Mouse (Mus musculus) hindbrain, embryonic 14.5 days (tissue): ENCODE measurements around the gene Slc25a19. TPM values are rescaled to one million over a fixed set of nuclear protein-coding genes. Genes with fewer than 3 reads are reported as not detected.

ENCODE experiments used
- ATAC-seq: fragments of 200-750 bp; cut with Nextera tagmentation; 2 replicates; pipeline ENCODE4 v1.8.0; 2017; ENCODE audit warnings: moderate number of reproducible peaks, mild to moderate bottlenecking, moderate TSS enrichment, moderate library complexity; ENCODE audit not compliant: low FRiP score
- DNase-seq: peaks from one replicate; pipeline ENCODE4 v3.0.0-alpha.2; 2015; ENCODE audit warnings: low spot score
- H3K27ac ChIP-seq: fragments of 300-500 bp; sonication (generic); 2 replicates; pipeline ENCODE4 v1.5.1; 2014; ENCODE audit warnings: mild to moderate bottlenecking, moderate library complexity
- H3K27me3 ChIP-seq: fragments of 300-500 bp; sonication (generic); 2 replicates; pipeline ENCODE4 v1.6.1; 2014; ENCODE audit warnings: mild to moderate bottlenecking, low read length, mixed read lengths; ENCODE audit not compliant: control insufficient read depth, insufficient read depth
- H3K36me3 ChIP-seq: fragments of 300-500 bp; sonication (generic); replicated peaks from 2 replicates; pipeline ENCODE4 v1.6.1; 2014; ENCODE audit not compliant: control insufficient read depth, insufficient read depth
- H3K4me1 ChIP-seq: fragments of 300-500 bp; sonication (generic); replicated peaks from 2 replicates; pipeline ENCODE4 v1.6.1; 2014; ENCODE audit warnings: antibody characterized with exemption, low read length, mixed read lengths; ENCODE audit not compliant: control insufficient read depth, insufficient read depth
- H3K4me2 ChIP-seq: fragments of 300-500 bp; sonication (generic); replicated peaks from 2 replicates; pipeline ENCODE4 v1.6.1; 2014; ENCODE audit warnings: mild to moderate bottlenecking, moderate library complexity
- H3K4me3 ChIP-seq: fragments of 300-500 bp; sonication (generic); replicated peaks from 2 replicates; pipeline ENCODE4 v1.5.1; 2014; ENCODE audit warnings: mild to moderate bottlenecking, low read length
- H3K9ac ChIP-seq: fragments of 300-500 bp; sonication (generic); 2 replicates; pipeline ENCODE4 v1.6.1; 2014
- H3K9me3 ChIP-seq: fragments of 300-500 bp; sonication (generic); 2 replicates; pipeline ENCODE4 v1.6.1; 2016; ENCODE audit warnings: low read length; ENCODE audit not compliant: control insufficient read depth
- WGBS: fragments of 180-500 bp; shearing (Covaris S2); extraction: QIAGEN DNeasy Blood & Tissue Kit; methylation state at CpG from one replicate; pipeline ENCODE4 v1.1.7; 2014; 5-methylcytosine and 5-hydroxymethylcytosine counted together
- polyA plus RNA-seq: library from polyadenylated mRNA; unstranded; fragments of >200 nt; fragmentation: Nextera tagmentation; extraction: Ambion mirVana; gene quantifications from 2 replicates; pipeline ENCODE4 v1.2.1, GENCODE M21; 2014

Gene Slc25a19
- polyA plus RNA-seq, 1 experiment from 2014 or later = 37.8 TPM

DNA sequence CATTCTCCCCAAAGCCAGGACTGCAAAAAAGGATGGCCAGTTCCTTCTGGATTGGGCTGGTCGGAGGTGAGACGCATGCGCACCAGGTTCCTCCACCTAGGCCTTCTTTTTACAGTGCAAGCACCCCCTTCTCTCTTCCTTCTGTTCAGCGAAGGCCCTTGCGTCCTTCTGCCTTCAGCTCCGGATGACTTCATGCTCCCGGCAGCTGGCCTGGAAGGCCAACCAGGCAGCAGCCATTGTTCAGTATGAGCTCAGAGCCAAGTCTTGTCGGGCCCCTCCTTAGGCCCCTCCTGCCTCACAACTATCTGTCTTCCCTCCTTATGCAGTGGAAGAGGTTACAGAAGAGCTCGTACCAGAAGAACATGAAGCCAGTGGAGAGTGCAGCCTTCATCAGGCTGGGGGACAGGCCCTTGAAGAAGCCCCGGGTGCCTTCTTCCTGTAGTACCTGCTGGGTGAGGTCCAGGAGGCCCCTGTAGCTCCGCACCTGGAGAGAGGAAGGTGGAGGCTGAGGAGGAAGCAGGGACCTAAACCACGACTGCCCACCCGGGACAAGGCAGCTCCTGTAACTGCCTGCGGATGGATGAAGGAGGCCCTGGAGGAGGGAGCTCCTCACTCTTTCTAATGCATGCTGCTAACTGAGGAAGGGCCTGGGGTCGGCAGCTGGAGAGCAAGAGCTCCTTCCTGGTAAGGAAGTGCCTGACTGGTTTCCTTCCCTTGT is 12.8 kb downstream of the Slc25a19 start:
- no peak for DNase-seq
- 0 out of 2 replicates have a peak, but pooled peaks cover 5% of the 10 kb centered on the region for H3K4me1 ChIP-seq
- no peak for ATAC-seq

DNA sequence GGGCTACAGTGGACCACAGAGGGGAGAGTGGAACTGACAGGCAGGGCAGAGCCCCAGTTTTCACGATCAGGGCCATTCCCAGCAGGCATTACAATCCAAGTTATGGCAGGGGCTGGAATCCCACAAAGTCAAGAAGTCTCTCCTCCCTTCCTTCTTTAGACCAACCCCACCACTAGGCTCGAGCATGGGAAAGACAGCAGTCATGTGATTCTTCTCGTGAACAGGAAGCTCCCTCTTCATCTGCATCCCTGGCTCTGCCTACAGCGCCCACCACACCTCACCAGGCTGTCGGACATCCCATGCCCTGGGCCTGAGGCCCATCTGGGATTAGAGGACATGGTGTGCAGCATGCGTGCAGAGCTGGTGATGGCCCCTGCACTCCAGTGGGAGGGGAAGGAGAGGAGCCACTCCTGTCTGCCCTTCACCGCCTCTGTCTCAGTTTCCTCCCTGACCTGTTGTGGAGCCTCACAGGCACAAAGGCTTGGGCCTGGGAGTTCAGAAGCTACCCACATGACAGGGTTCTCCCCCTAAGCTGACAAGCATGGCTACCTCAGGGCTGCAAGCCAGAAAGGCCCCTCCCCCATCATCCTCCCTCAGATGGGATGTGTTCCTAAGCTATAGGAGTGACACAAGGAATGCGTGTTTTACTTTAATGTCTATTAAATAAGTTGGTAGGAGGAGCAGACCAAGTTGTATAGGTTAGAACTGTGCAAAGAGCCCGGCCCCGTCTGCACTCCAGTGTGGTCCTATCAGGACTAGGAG is 13.6 kb downstream of the Slc25a19 start:
- 0 out of 2 replicates have a peak, but pooled peaks cover 5% of the 10 kb centered on the region for H3K4me1 ChIP-seq
- no peak overlapping the region for H3K4me3 ChIP-seq
- no peak overlapping the region for H3K4me2 ChIP-seq
- peaks cover 36% of the 10 kb centered on the region for H3K36me3 ChIP-seq
- WGBS = 84% methylated on average over 10 of the region's 10 CpGs
- no peak overlapping the region for H3K9ac ChIP-seq
- DNase-seq (no peak), ATAC-seq (no peak)
- H3K9me3 ChIP-seq = no peaks in the 10 kb centered on the region
- H3K27me3 ChIP-seq = peaks cover 9% of the 10 kb centered on the region; the same call in 1 of the 2 replicates
- H3K27ac ChIP-seq = no peak overlapping the region

More for the DNA sequence above, 12.8 kb downstream of the Slc25a19 start:
- Histone ChIP-seq H3K27ac (no peak overlapping the region), H3K36me3 (peaks cover 43% of the 10 kb centered on the region), H3K9ac (no peak overlapping the region), H3K27me3 (peaks cover 9% of the 10 kb centered on the region; the same call in 1 of the 2 replicates), H3K9me3 (no peaks in the 10 kb centered on the region), H3K4me2 (no peak overlapping the region), H3K4me3 (no peak overlapping the region)
- WGBS = 84% methylated on average over 15 of the region's 15 CpGs

GRCm38 (mm10) chr11:115613138-115613945 is 14.8 kb downstream of the Slc25a19 start:
- 1% methylated on average over 16 of the region's 16 CpGs for WGBS
- DNase-seq = peak; percentile 34

GRCm38 (mm10) chr11:115612410-115613137 is 15.5 kb downstream of the Slc25a19 start, which contains the start of gene Mif4gd:
Gene Mif4gd (minus strand): TSS chr11:115612969.
- Histone ChIP-seq H3K9me3 (no peaks in the 10 kb centered on the region), H3K27me3 (peaks cover 9% of the 10 kb centered on the region; the same call in 1 of the 2 replicates), H3K4me2 (peak within 1 kb of the TSS; percentile 95), H3K9ac (peak within 1 kb of the TSS; percentile 72), H3K4me3 (peak within 1 kb of the TSS; percentile 67), H3K27ac (peak within 1 kb of the TSS; percentile 55), H3K4me1 (0 out of 2 replicates have a peak, but pooled peaks cover 5% of the 10 kb centered on the region), H3K36me3 (peaks cover 36% of the 10 kb centered on the region)
- DNase-seq (peak; percentile 83), ATAC-seq (peak; percentile 80)
- under 1% methylated on average over 41 of the region's 80 CpGs for WGBS

More at GRCm38 (mm10) chr11:115613138-115613945, 14.8 kb downstream of the Slc25a19 start:
- 0 out of 2 replicates have a peak, but pooled peaks cover 5% of the 10 kb centered on the region for H3K4me1 ChIP-seq
- no peaks in the 10 kb centered on the region for H3K9me3 ChIP-seq
- H3K9ac ChIP-seq = peak overlapping the region; percentile 72
- H3K27me3 ChIP-seq = peaks cover 9% of the 10 kb centered on the region; the same call in 1 of the 2 replicates
- H3K27ac ChIP-seq = no peak overlapping the region
- no peak for ATAC-seq
- peaks cover 35% of the 10 kb centered on the region for H3K36me3 ChIP-seq
- H3K4me2 ChIP-seq = peak overlapping the region; percentile 95
- H3K4me3 ChIP-seq = peak overlapping the region; percentile 67

- 3% methylated on average over 13 of the region's 13 CpGs for WGBS
- DNase-seq (peak; percentile 63), ATAC-seq (peak; percentile 29; the same call in 1 of the 2 replicates)
- H3K27me3 ChIP-seq = peaks cover 9% of the 10 kb centered on the region; the same call in 1 of the 2 replicates
- peaks cover 36% of the 10 kb centered on the region for H3K36me3 ChIP-seq
- H3K4me1 ChIP-seq = 0 out of 2 replicates have a peak, but pooled peaks cover 5% of the 10 kb centered on the region
- no peaks in the 10 kb centered on the region for H3K9me3 ChIP-seq
- peak overlapping the region; percentile 72 for H3K9ac ChIP-seq
- peak overlapping the region; percentile 67 for H3K4me3 ChIP-seq
- peak overlapping the region; percentile 95 for H3K4me2 ChIP-seq
- peak overlapping the region; percentile 55 for H3K27ac ChIP-seq
Measured at GRCm38 (mm10) chr11:115612059-115612409, 16.1 kb downstream of the Slc25a19 start.

DNA sequence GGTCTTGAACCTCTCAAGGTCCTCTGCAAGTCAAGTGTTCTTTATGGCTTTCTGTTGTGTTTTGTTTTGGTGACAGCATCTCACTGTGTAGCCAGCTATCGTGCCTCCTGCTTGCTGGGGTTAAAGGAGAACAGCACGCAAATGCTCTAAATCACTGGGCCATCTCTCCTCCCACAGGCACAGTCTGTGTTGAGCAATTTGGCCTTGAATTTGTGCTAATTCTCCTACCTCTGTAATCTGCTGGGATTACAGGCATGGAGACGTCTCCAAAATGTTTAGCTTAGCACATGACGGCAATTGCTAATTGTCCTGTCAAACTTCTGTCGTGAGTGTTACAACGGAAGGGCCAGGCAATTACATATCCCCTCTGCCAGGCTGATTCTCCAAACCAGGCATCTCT is 16.9 kb downstream of the Slc25a19 start:
- DNase-seq (no peak), ATAC-seq (no peak)
- peaks cover 42% of the 10 kb centered on the region for H3K36me3 ChIP-seq
- 0 out of 2 replicates have a peak, but pooled peaks cover 5% of the 10 kb centered on the region for H3K4me1 ChIP-seq
- H3K9ac ChIP-seq = no peak overlapping the region
- H3K9me3 ChIP-seq = no peaks in the 10 kb centered on the region
- H3K27me3 ChIP-seq = peaks cover 9% of the 10 kb centered on the region; the same call in 1 of the 2 replicates
- H3K27ac ChIP-seq = no peak overlapping the region
- H3K4me3 ChIP-seq = no peak overlapping the region
- no peak overlapping the region for H3K4me2 ChIP-seq
- WGBS = 72% methylated on average over 6 of the region's 6 CpGs

DNA sequence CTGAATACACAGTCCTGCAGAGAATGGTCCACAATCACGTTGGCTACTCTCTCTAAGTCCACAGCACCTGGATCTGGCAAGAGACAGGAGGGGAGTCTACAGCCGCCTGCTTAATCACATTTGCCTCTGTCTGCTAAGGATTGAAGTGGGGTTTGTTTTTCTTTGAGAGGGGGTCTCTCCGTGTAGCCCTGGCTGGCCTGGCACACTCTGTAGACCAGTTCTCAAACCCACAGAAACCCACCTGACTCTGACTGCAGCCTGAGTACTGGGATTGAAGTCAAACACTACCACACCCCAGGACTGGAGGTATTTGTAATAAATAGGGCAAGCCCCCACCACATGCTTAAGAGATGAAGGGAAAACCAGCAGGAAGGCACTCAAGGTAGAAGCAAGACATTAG is 18.5 kb downstream of the Slc25a19 start:
- ATAC-seq (no peak), DNase-seq (no peak)
- Histone ChIP-seq H3K9ac (no peak overlapping the region), H3K4me3 (no peak overlapping the region), H3K27me3 (peaks cover 9% of the 10 kb centered on the region; the same call in 1 of the 2 replicates), H3K4me2 (no peak overlapping the region), H3K4me1 (peaks cover 14% of the 10 kb centered on the region), H3K27ac (no peak overlapping the region), H3K36me3 (peaks cover 46% of the 10 kb centered on the region), H3K9me3 (no peaks in the 10 kb centered on the region)
- WGBS = 72% methylated on average over 3 of the region's 3 CpGs
